12 mouse cellular contexts compared by ENCODE assay signal in genomic region chr5:135710599-135711214, GRCm38 (mm10). TPM values are rescaled to one million over a fixed set of nuclear protein-coding genes. Genes with fewer than 3 reads are reported as not detected.
DNase-seq lines count a peak whose midpoint lies in the region; TF ChIP-seq lines count a peak whose summit lies in the region.
"Had no signal": no experiment of that assay in that cellular context is flagged by ENCODE, and none has a peak within 500 bp of the region (broad histone marks: within the 10 kb centered on the region; RNA-seq: fewer than 3 reads in every experiment).

No protein-coding gene starts in this region.

- peaks cover 5% of the 10 kb centered on the region for H3K9me3 ChIP-seq in megakaryocyte, embryonic 14.5 days
- H3K9me3 ChIP-seq: embryonic facial prominence, embryonic 15.5 days; heart, embryonic 15.5 days; lung, embryonic 15.5 days had no signal

- no peaks in the 10 kb centered on the region for H3K27me3 ChIP-seq in cerebellum, adult 2 months (ENCODE audit: control insufficient read depth, insufficient read depth, low read length)
- peaks cover 2% of the 10 kb centered on the region for H3K27me3 ChIP-seq in megakaryocyte, embryonic 14.5 days (replicated peaks)
- H3K27me3 ChIP-seq: embryonic facial prominence, embryonic 15.5 days; heart, embryonic 15.5 days; lung, embryonic 15.5 days had no signal

- TF ChIP-seq POLR2A in cerebellum, adult 2 months (IDR thresholded peaks at IDR 0.05; ENCODE audit: borderline replicate concordance, insufficient read depth, low read length) = no peak

- peak in 1 of 2 experiments; percentile 40 for DNase-seq in cerebellum, adult 2 months
- DNase-seq in cerebellum, postnatal 14 days = no peak
- DNase-seq in left cerebral cortex, postnatal 14 days (ENCODE audit: low spot score in 2 of 2) = peak; percentile 31 to 49
- DNase-seq in left cerebral cortex, postnatal 4 days = no peak
- peak; percentile 86 for DNase-seq in NIH3T3 (ENCODE audit: low read depth)
- DNase-seq in layer of hippocampus, adult 8-10 months (ENCODE audit: low spot score in 2 of 2) = no peak
- no peak for DNase-seq in layer of hippocampus, adult 9-10 months (ENCODE audit: low spot score)
- DNase-seq: thymus, postnatal 25 days had no signal

- peaks cover 28% of the 10 kb centered on the region for H3K4me1 ChIP-seq in cerebellum, adult 2 months (ENCODE audit: control insufficient read depth, insufficient read depth, low read length)
- H3K4me1 ChIP-seq in megakaryocyte, embryonic 14.5 days = peaks cover 93% of the 10 kb centered on the region

- no peak for TF ChIP-seq CTCF in cerebellum, adult 2 months (IDR thresholded peaks at IDR 0.05; ENCODE audit: borderline replicate concordance, insufficient read depth, low read depth, low read length)

- peaks cover 53% of the 10 kb centered on the region for H3K36me3 ChIP-seq in megakaryocyte, embryonic 14.5 days (replicated peaks; ENCODE audit: low read length)

- intact Hi-C loops in left cerebral cortex, postnatal 14 days (cut with DNase I) = no loop called here
- intact Hi-C loops in left cerebral cortex, postnatal 4 days (cut with DNase I) = no loop called here

- WGBS in cerebellum, adult 2 months = 50% methylated on average over 7 of the region's 7 CpGs

- no peak overlapping the region for H3K4me3 ChIP-seq in cerebellum, adult 2 months (replicated peaks; ENCODE audit: insufficient read depth, low read depth, low read length)
- H3K4me3 ChIP-seq in megakaryocyte, embryonic 14.5 days (replicated peaks) = peak overlapping the region; percentile 70
- H3K4me3 ChIP-seq: embryonic facial prominence, embryonic 15.5 days; heart, embryonic 15.5 days; lung, embryonic 15.5 days had no signal

- H3K27ac ChIP-seq in cerebellum, adult 2 months (ENCODE audit: insufficient read depth, low read length) = peak overlapping the region; percentile 34; the same call in 1 of the 2 replicates
- H3K27ac ChIP-seq: embryonic facial prominence, embryonic 15.5 days; heart, embryonic 15.5 days; lung, embryonic 15.5 days had no signal

RNA-seq across cellular contexts. Expression of gene Tmem120a, which starts 33.5 kb away (rescaled TPM):
- polyA plus RNA-seq in cerebellum, adult 2 months (2012; rRNA removed) = 14.8 and 15.6 TPM in 2 replicates
- 10 to 100 TPM; 15.9 to 17.4 TPM for total RNA-seq in left cerebral cortex, postnatal 14 days (2021)
- total RNA-seq in left cerebral cortex, postnatal 4 days (2021) = 10 to 100 TPM; 44.4 to 47.0 TPM
- 13.5 and 55.6 TPM in 2 replicates for polyA plus RNA-seq in megakaryocyte, embryonic 14.5 days (2012; ENCODE audit: insufficient read depth, low replicate concordance)
- 10 to 100 TPM; 15.7 to 20.4 (median 17.3) TPM for total RNA-seq in layer of hippocampus, adult 8-10 months (2022)

RNA-seq across cellular contexts. Expression of gene Por, which starts 40.9 kb away (rescaled TPM):
- polyA plus RNA-seq in cerebellum, adult 2 months (2012; rRNA removed) = 86.2 and 98.1 TPM in 2 replicates
- 10 to 100 TPM; 81.0 to 81.1 TPM for total RNA-seq in left cerebral cortex, postnatal 14 days (2021)
- total RNA-seq in left cerebral cortex, postnatal 4 days (2021) = 10 to 100 TPM; 77.3 to 80.5 TPM
- polyA plus RNA-seq in megakaryocyte, embryonic 14.5 days (2012; ENCODE audit: insufficient read depth, low replicate concordance) = 112 and 330 TPM in 2 replicates
- total RNA-seq in layer of hippocampus, adult 8-10 months (2022) = 100 to 1,000 TPM in 3 of 4 experiments, 10 to 100 TPM in 1; 93.4 to 111 (median 107) TPM

Comparison
In these comparisons a context has a peak if more than half of its experiments do, and no peak if none do; other contexts are left out.
1. DNase-seq: peak in left cerebral cortex, postnatal 14 days (2 of 2) and NIH3T3 (single experiment); none in cerebellum, postnatal 14 days (0 of 2), left cerebral cortex, postnatal 4 days (single experiment), layer of hippocampus, adult 8-10 months (0 of 2) and layer of hippocampus, adult 9-10 months (single experiment).